In genomic region chr13:48779592-48780344, GRCm38 (mm10) we compare ENCODE assay signal across 11 mouse cellular contexts.
DNase-seq lines count a peak whose midpoint lies in the region; ATAC-seq lines count a peak whose summit lies in the region.
"Had no signal": no experiment of that assay in that cellular context is flagged by ENCODE, and none has a peak within 500 bp of the region (broad histone marks: within the 10 kb centered on the region; RNA-seq: fewer than 3 reads in every experiment).

No protein-coding gene starts in this region.

- DNase-seq in hindbrain, embryonic 10.5 days (ENCODE audit: low spot score) = peak; percentile 37
- no peak for DNase-seq in hindbrain, embryonic 14.5 days (ENCODE audit: low spot score)
- DNase-seq in lung, postnatal 10 days = peak; percentile 65
- no peak for DNase-seq in lung, adult 18-20 months
- peak; percentile 81 for DNase-seq in fibroblast of lung, adult 2 months (ENCODE audit: low read depth)
- no peak for DNase-seq in adrenal gland, postnatal 25 days
- DNase-seq: gastrocnemius, postnatal 36 days; kidney, adult 18-20 months had no signal

- no peaks in the 10 kb centered on the region for H3K36me3 ChIP-seq in hindbrain, embryonic 10.5 days
- H3K36me3 ChIP-seq in hindbrain, embryonic 14.5 days (replicated peaks; ENCODE audit: control insufficient read depth, insufficient read depth) = no peaks in the 10 kb centered on the region
- no peaks in the 10 kb centered on the region for H3K36me3 ChIP-seq in stomach, embryonic 15.5 days

- H3K4me1 ChIP-seq in hindbrain, embryonic 10.5 days (replicated peaks) = peaks cover 32% of the 10 kb centered on the region
- peaks cover 9% of the 10 kb centered on the region for H3K4me1 ChIP-seq in hindbrain, embryonic 14.5 days (replicated peaks; ENCODE audit: control insufficient read depth, insufficient read depth, low read length)
- H3K4me1 ChIP-seq in stomach, embryonic 15.5 days = peaks cover 25% of the 10 kb centered on the region

- WGBS in hindbrain, embryonic 10.5 days = 48% methylated on average over 11 of the region's 11 CpGs
- 55% methylated on average over 11 of the region's 11 CpGs for whole genome bisulfite sequencing in hindbrain, embryonic 14.5 days
- WGBS in stomach, embryonic 15.5 days = 28% methylated on average over 11 of the region's 11 CpGs

- peaks cover 5% of the 10 kb centered on the region; the same call in 1 of the 2 replicates for H3K27me3 ChIP-seq in hindbrain, embryonic 10.5 days (ENCODE audit: insufficient read depth, poor library complexity, severe bottlenecking)
- H3K27me3 ChIP-seq in hindbrain, embryonic 14.5 days (ENCODE audit: control insufficient read depth, insufficient read depth, low read length) = no peaks in the 10 kb centered on the region
- H3K27me3 ChIP-seq in stomach, embryonic 15.5 days (replicated peaks) = no peaks in the 10 kb centered on the region

- no peak overlapping the region for H3K4me3 ChIP-seq in hindbrain, embryonic 10.5 days
- no peak overlapping the region for H3K4me3 ChIP-seq in hindbrain, embryonic 14.5 days (replicated peaks; ENCODE audit: low read length)
- no peak overlapping the region for H3K4me3 ChIP-seq in stomach, embryonic 15.5 days (replicated peaks)
- H3K4me3 ChIP-seq: erythroblast, embryonic 14.5 days had no signal

- ATAC-seq in hindbrain, embryonic 14.5 days (ENCODE audit: low FRiP score) = no peak
- 0 out of 2 replicates have a peak, but pooled peaks have one; percentile 28 for ATAC-seq in stomach, embryonic 15.5 days (ENCODE audit: insufficient read depth, low FRiP score, low read depth)
- ATAC-seq: activated CD4-positive, CD25-positive, alpha-beta regulatory T cell, adult 4 months had no signal

- H3K9me3 ChIP-seq in hindbrain, embryonic 10.5 days = no peaks in the 10 kb centered on the region
- no peaks in the 10 kb centered on the region for H3K9me3 ChIP-seq in hindbrain, embryonic 14.5 days (ENCODE audit: control insufficient read depth, low read length)
- no peaks in the 10 kb centered on the region; the same call in 1 of the 2 replicates for H3K9me3 ChIP-seq in stomach, embryonic 15.5 days

- no peak overlapping the region for H3K4me2 ChIP-seq in hindbrain, embryonic 14.5 days (replicated peaks)
- 0 out of 2 replicates have a peak overlapping the region, but pooled peaks have one; percentile 26 for H3K4me2 ChIP-seq in stomach, embryonic 15.5 days

- H3K9ac ChIP-seq in hindbrain, embryonic 14.5 days = no peak overlapping the region
- no peak overlapping the region for H3K9ac ChIP-seq in stomach, embryonic 15.5 days

- H3K27ac ChIP-seq in hindbrain, embryonic 10.5 days = peak overlapping the region; percentile 69
- H3K27ac ChIP-seq in hindbrain, embryonic 14.5 days = no peak overlapping the region
- H3K27ac ChIP-seq in stomach, embryonic 15.5 days = peak overlapping the region; percentile 89

Comparison
In these comparisons a context has a peak if more than half of its experiments do, and no peak if none do; other contexts are left out.
1. DNase-seq: peak in hindbrain, embryonic 10.5 days (single experiment), lung, postnatal 10 days (single experiment) and fibroblast of lung, adult 2 months (single experiment); none in hindbrain, embryonic 14.5 days (single experiment), lung, adult 18-20 months (0 of 2) and adrenal gland, postnatal 25 days (single experiment).